Mouse (Mus musculus) forelimb bud, embryonic 11.5 days (tissue): ENCODE data around the gene Gm9918.

Source experiments
- DNase-seq: peaks from one replicate; pipeline ENCODE4 v3.0.0-alpha.2; 2012; ENCODE audit warnings: low read depth, low spot score

Gm9918 gene

GRCm38 (mm10) chr15:102245461-102245881, 24.9 kb upstream of the Gm9918 start:
- DNase-seq = no peak

GRCm38 (mm10) chr15:102245891-102246741, 24.2 kb upstream of the Gm9918 start:
- peak; percentile 78 for DNase-seq

GRCm38 (mm10) chr15:102246866-102247251, 23.5 kb upstream of the Gm9918 start:
- peak; percentile 98 for DNase-seq

GRCm38 (mm10) chr15:102247252-102248130, 22.9 kb upstream of the Gm9918 start:
- DNase-seq = no peak

- peak; percentile 78 for DNase-seq
Observed at GRCm38 (mm10) chr15:102248131-102248811, 22.1 kb upstream of the Gm9918 start.

GRCm38 (mm10) chr15:102248812-102249191, 21.6 kb upstream of the Gm9918 start:
- DNase-seq = peak; percentile 88

GRCm38 (mm10) chr15:102249251-102249691, 21.1 kb upstream of the Gm9918 start:
- peak; percentile 77 for DNase-seq

GRCm38 (mm10) chr15:102249967-102250366, 20.4 kb upstream of the Gm9918 start:
- no peak for DNase-seq

GRCm38 (mm10) chr15:102250521-102250920, 19.8 kb upstream of the Gm9918 start:
- DNase-seq = no peak

GRCm38 (mm10) chr15:102255547-102256255, 14.7 kb upstream of the Gm9918 start:
- no peak for DNase-seq

GRCm38 (mm10) chr15:102256431-102257201, 13.7 kb upstream of the Gm9918 start:
- no peak for DNase-seq

- DNase-seq = no peak
Observed at GRCm38 (mm10) chr15:102257202-102258075, 12.9 kb upstream of the Gm9918 start, which contains the start of gene Rarg. TSS of gene Rarg (minus strand) at chr15:102257517.

GRCm38 (mm10) chr15:102258076-102258470, 12.3 kb upstream of the Gm9918 start:
- no peak for DNase-seq

- no peak for DNase-seq
Observed at GRCm38 (mm10) chr15:102258581-102259253, 11.6 kb upstream of the Gm9918 start.

- no peak for DNase-seq
Observed at GRCm38 (mm10) chr15:102262582-102262981, 7.8 kb upstream of the Gm9918 start.

- no peak for DNase-seq
Observed at GRCm38 (mm10) chr15:102263037-102263436, 7.3 kb upstream of the Gm9918 start.

- DNase-seq = no peak
Observed at GRCm38 (mm10) chr15:102265548-102265947, 4.8 kb upstream of the Gm9918 start.

- no peak for DNase-seq
Observed at GRCm38 (mm10) chr15:102271441-102271840, 1.1 kb downstream of the Gm9918 start.
